Mouse (Mus musculus) E14TG2a.4 (cell line): ENCODE measurements at regions not wholly inside any gene's neighbourhood (a gene's known extent, or its start where the extent isn't known, plus 50 kb on each side); places are given as distances from the start of the nearest gene placed in this dataset.

ENCODE experiments used
- CTCF ChIP-seq: conservative IDR thresholded peaks from 2 replicates; pipeline ENCODE4 v1.5.1; 2014; ENCODE audit warnings: low read length
- NANOG ChIP-seq: IDR thresholded peaks from 2 replicates; pipeline ENCODE4 v1.6.1; 2014; ENCODE audit warnings: borderline replicate concordance, low read length, mixed read lengths
- POU5F1 ChIP-seq: IDR thresholded peaks from 2 replicates; pipeline ENCODE4 v1.6.1; 2014; ENCODE audit warnings: low read length, borderline replicate concordance

- TF ChIP-seq CTCF: no peak
- no peak for TF ChIP-seq NANOG
- TF ChIP-seq POU5F1: no peak
Observed at GRCm38 (mm10) chr3:112345866-112346265, 912.8 kb downstream of the Amy2a5 start.
